Mouse (Mus musculus): ENCODE results near the gene Gpc6. TPM values are rescaled to one million over a fixed set of nuclear protein-coding genes. Genes with fewer than 3 reads are reported as not detected.

The Gpc6 gene
- total and polyA plus RNA-seq, 3 experiments = not detected

DNA sequence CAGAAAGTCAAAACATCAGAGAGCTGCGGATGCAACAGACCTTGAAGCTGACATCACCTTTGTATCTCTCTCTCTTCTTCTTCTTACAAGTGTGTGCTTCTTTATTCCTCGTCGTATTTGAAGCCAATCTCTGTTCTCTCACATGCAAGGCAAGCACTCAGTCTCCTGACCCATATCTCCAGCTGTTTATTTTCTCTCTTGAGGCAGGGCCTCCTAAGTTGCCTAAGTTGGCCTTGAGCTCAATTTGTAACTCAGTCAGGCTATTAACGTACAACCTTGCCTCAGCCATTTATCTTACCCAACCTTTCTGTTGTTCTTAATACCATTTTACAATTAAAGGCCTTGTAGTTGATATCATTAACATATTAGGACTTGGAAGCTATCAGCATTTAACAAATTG lies 637.0 kb downstream of the Gpc6 start:
- Histone ChIP-seq H3K36me3 (replicated peaks in 1 of 2; ENCODE audit: control insufficient read depth in 1 of 2, insufficient read depth in 1 of 2, low read length in 1 of 2) (no peaks in the 10 kb centered on the region), H3K79me2 (replicated peaks; ENCODE audit: control insufficient read depth, extremely low read depth, insufficient read depth, poor library complexity, severe bottlenecking) (no peaks in the 10 kb centered on the region), H3K27ac (ENCODE audit: insufficient read depth, low read depth) (no peak overlapping the region), H3K4me3 (replicated peaks in 1 of 3; ENCODE audit: low read depth in 2 of 3, low read length in 2 of 3, poor library complexity in 1 of 3) (no peak overlapping the region), H3K9me3 (replicated peaks; ENCODE audit: low read length) (no peaks in the 10 kb centered on the region), H3K9ac (ENCODE audit: insufficient read depth, low read depth) (no peak overlapping the region), H3K4me2 (ENCODE audit: insufficient read depth, low read depth, poor library complexity, severe bottlenecking) (no peak overlapping the region), H3K4me1 (ENCODE audit: control insufficient read depth in 1 of 2, insufficient read depth in 2 of 2) (peaks cover 8 to 22% of the 10 kb centered on the region in 2 experiments; a peak in 3 of 4 replicates), H3K27me3 (replicated peaks) (no peaks in the 10 kb centered on the region)
- dilution Hi-C loops (cut with MboI; ENCODE audit: extremely low pct_ligation_motif_present, extremely low pct_unique_long_range_greater_than_20kb, low sequenced_read_pairs) (no loop called here), in situ Hi-C loops (cut with MboI; ENCODE audit: low pct_ligation_motif_present, low pct_unique_long_range_greater_than_20kb, low sequenced_read_pairs) (no loop called here)
- no peak for DNase-seq (ENCODE audit: extremely low read depth)
- TF ChIP-seq ELF1 (IDR thresholded peaks at IDR 0.05; ENCODE audit: low read depth, low read length) = no peak
- no peak for TF ChIP-seq HCFC1 (IDR thresholded peaks at IDR 0.05; ENCODE audit: low read depth, low read length)
- TF ChIP-seq UBTF (IDR thresholded peaks at IDR 0.05; ENCODE audit: low read depth, low read length) = no peak
- TF ChIP-seq NELFE (IDR thresholded peaks at IDR 0.05; ENCODE audit: low read depth, low read length) = no peak
- TF ChIP-seq JUND (conservative IDR thresholded peaks at IDR 0.05; ENCODE audit: low read depth, low read length) = no peak
- TF ChIP-seq ZC3H11A (IDR thresholded peaks at IDR 0.05; ENCODE audit: low read depth, low read length) = no peak
- TF ChIP-seq CTCF (conservative IDR thresholded peaks at IDR 0.05 in 1 of 2, IDR thresholded peaks at IDR 0.05 in 1 of 2; ENCODE audit: low read depth in 2 of 2, low read length in 2 of 2) = no peak
- no peak for TF ChIP-seq E2F4 (IDR thresholded peaks at IDR 0.05; ENCODE audit: insufficient replicate concordance, low read depth, low read length)
- no peak for TF ChIP-seq USF2 (conservative IDR thresholded peaks at IDR 0.05; ENCODE audit: low read depth, low read length)
- no peak for TF ChIP-seq USF1 (IDR thresholded peaks at IDR 0.05; ENCODE audit: low read depth, low read length)
- no peak for TF ChIP-seq POLR2AphosphoS2 (IDR thresholded peaks at IDR 0.05; ENCODE audit: low read depth, low read length)
- no peak for TF ChIP-seq TBP (conservative IDR thresholded peaks at IDR 0.05; ENCODE audit: low read depth, low read length)

DNA sequence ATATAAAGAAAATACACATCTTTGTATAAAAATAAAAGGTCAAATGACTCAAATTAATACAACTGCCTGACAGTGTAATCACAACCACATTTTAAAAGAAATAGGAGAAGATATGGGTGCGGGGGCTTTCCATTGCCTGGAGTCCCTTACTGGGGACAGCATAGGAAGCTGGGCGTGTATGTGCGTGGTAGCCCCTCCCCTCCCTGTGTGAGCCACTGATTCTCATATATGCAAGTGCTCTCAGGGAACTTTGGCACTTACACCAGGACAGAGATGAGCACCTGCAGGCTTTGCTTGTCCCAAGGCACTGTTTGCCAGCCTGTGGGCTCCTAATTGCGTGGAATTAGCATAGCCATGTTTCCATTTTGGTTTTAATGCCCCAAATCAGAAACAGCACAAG lies 644.2 kb downstream of the Gpc6 start:
- dilution Hi-C loops (cut with MboI; ENCODE audit: extremely low pct_ligation_motif_present, extremely low pct_unique_long_range_greater_than_20kb, low sequenced_read_pairs) (no loop called here), in situ Hi-C loops (cut with MboI; ENCODE audit: low pct_ligation_motif_present, low pct_unique_long_range_greater_than_20kb, low sequenced_read_pairs) (no loop called here)
- no peaks in the 10 kb centered on the region for H3K36me3 ChIP-seq (replicated peaks in 1 of 2; ENCODE audit: control insufficient read depth in 1 of 2, insufficient read depth in 1 of 2, low read length in 1 of 2)
- no peak overlapping the region for H3K27ac ChIP-seq (ENCODE audit: insufficient read depth, low read depth)
- no peak overlapping the region for H3K4me3 ChIP-seq (replicated peaks in 1 of 3; ENCODE audit: low read depth in 2 of 3, low read length in 2 of 3, poor library complexity in 1 of 3)
- H3K79me2 ChIP-seq (replicated peaks; ENCODE audit: control insufficient read depth, extremely low read depth, insufficient read depth, poor library complexity, severe bottlenecking) = no peaks in the 10 kb centered on the region
- no peak for DNase-seq (ENCODE audit: extremely low read depth)
- TF ChIP-seq JUND (conservative IDR thresholded peaks at IDR 0.05; ENCODE audit: low read depth, low read length) (no peak), USF1 (IDR thresholded peaks at IDR 0.05; ENCODE audit: low read depth, low read length) (no peak), MXI1 (IDR thresholded peaks at IDR 0.05; ENCODE audit: low read depth, low read length) (no peak), TBP (conservative IDR thresholded peaks at IDR 0.05; ENCODE audit: low read depth, low read length) (no peak), MAX (IDR thresholded peaks at IDR 0.05; ENCODE audit: low read length) (no peak), MEF2A (IDR thresholded peaks at IDR 0.05; ENCODE audit: borderline replicate concordance, low read depth, low read length) (no peak), ELF1 (IDR thresholded peaks at IDR 0.05; ENCODE audit: low read depth, low read length) (no peak), MAZ (IDR thresholded peaks at IDR 0.05; ENCODE audit: low read depth, low read length) (no peak), CTCF (conservative IDR thresholded peaks at IDR 0.05 in 1 of 2, IDR thresholded peaks at IDR 0.05 in 1 of 2; ENCODE audit: low read depth in 2 of 2, low read length in 2 of 2) (no peak), RCOR1 (conservative IDR thresholded peaks at IDR 0.05; ENCODE audit: low read depth, low read length) (no peak), PAX5 (IDR thresholded peaks at IDR 0.05; ENCODE audit: low read length) (no peak), POLR2A (IDR thresholded peaks at IDR 0.05; ENCODE audit: low read depth, low read length) (no peak), BHLHE40 (IDR thresholded peaks at IDR 0.05; ENCODE audit: low read depth, low read length) (no peak), ZMIZ1 (IDR thresholded peaks at IDR 0.05; ENCODE audit: low read depth, low read length) (no peak), USF2 (conservative IDR thresholded peaks at IDR 0.05; ENCODE audit: low read depth, low read length) (no peak), CHD2 (IDR thresholded peaks at IDR 0.05; ENCODE audit: low read length) (no peak)
- H3K9me3 ChIP-seq (replicated peaks; ENCODE audit: low read length) = no peaks in the 10 kb centered on the region
- no peaks in the 10 kb centered on the region for H3K27me3 ChIP-seq (replicated peaks)
- H3K4me1 ChIP-seq (ENCODE audit: control insufficient read depth in 1 of 2, insufficient read depth in 2 of 2) = no peaks in the 10 kb centered on the region
- no peak overlapping the region for H3K9ac ChIP-seq (ENCODE audit: insufficient read depth, low read depth)
- H3K4me2 ChIP-seq (ENCODE audit: insufficient read depth, low read depth, poor library complexity, severe bottlenecking) = no peak overlapping the region

Data from CH12.LX (cell line).